Mouse (Mus musculus) spleen, adult 2 months (tissue): ENCODE data around the gene Mctp1. TPM values are rescaled to one million over a fixed set of nuclear protein-coding genes. Genes with fewer than 3 reads are reported as not detected.

Experiments used
- DNase-seq, 2 experiments: peaks; one replicate each; pipeline versions ENCODE4 v3.0.0 to v3.0.0-alpha.2; 2012 to 2021; ENCODE audit warnings: low spot score in 2 of 2, low read depth in 1 of 2
- H3K27ac ChIP-seq: fragments of 200-500 bp; 2 replicates; pipeline ENCODE4 v1.5.1; 2012; ENCODE audit warnings: low read length, inconsistent platforms; ENCODE audit not compliant: insufficient read depth
- H3K27me3 ChIP-seq: fragments of 200-500 bp; 2 replicates; pipeline ENCODE4 v1.6.1; 2012; ENCODE audit warnings: mild to moderate bottlenecking, moderate library complexity, low read length, inconsistent platforms; ENCODE audit not compliant: control insufficient read depth, insufficient read depth
- H3K36me3 ChIP-seq: fragments of 200-500 bp; 2 replicates; pipeline ENCODE4 v1.6.1; 2012; ENCODE audit warnings: mild to moderate bottlenecking, low read length, inconsistent platforms; ENCODE audit not compliant: control insufficient read depth, insufficient read depth
- H3K4me1 ChIP-seq: fragments of 200-500 bp; 2 replicates; pipeline ENCODE4 v1.6.1; 2011; ENCODE audit warnings: inconsistent platforms; ENCODE audit not compliant: control insufficient read depth, insufficient read depth, insufficient read length
- H3K4me3 ChIP-seq: fragments of 200-500 bp; 2 replicates; pipeline ENCODE4 v1.5.1; 2011; ENCODE audit warnings: mild to moderate bottlenecking, inconsistent platforms; ENCODE audit not compliant: insufficient read depth, insufficient read length; ENCODE audit errors: extremely low read depth
- CTCF ChIP-seq: fragments of 200-500 bp; IDR thresholded peaks from 2 replicates; pipeline ENCODE4 v1.5.1; 2011; ENCODE audit warnings: mild to moderate bottlenecking, inconsistent platforms; ENCODE audit not compliant: insufficient read depth, insufficient read length, insufficient replicate concordance; ENCODE audit errors: extremely low read depth
- POLR2A ChIP-seq: fragments of 200-500 bp; IDR thresholded peaks from 2 replicates; pipeline ENCODE4 v1.6.1; 2011; ENCODE audit warnings: low read depth, low read length, inconsistent platforms
- WGBS: fragments of 180-500 bp; shearing (Covaris S2); methylation state at CpG from one replicate; pipeline ENCODE4 v1.1.7; 2018; 5-methylcytosine and 5-hydroxymethylcytosine counted together
- polyA plus RNA-seq: library from polyadenylated mRNA; depleted of rRNA; stranded (reverse); fragments of >200 nt; gene quantifications from 2 replicates; pipeline ENCODE4 v1.2.3, GENCODE M21; 2012

Gene Mctp1
- polyA plus RNA-seq, 1 experiment: 0.53 TPM

DNA sequence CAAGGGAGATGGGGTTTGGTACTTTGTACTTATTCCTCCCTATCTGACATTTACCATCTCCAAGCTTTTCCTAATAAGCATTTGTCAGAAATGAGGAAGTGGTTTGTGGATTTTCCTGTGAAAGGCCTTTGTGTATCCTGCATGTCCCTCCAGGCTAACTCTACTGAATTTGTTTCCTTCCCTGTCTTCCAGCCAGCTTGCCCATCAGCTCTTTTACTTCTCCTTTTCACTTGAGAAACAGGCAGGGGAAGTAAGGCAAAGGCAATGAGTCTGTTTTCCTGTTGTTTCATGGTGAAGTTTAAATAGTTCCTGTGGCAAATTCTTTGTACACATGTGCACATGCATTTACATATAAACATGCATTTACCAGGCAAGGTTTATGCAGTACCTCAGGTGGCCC lies 11.6 kb downstream of the Mctp1 start:
- Histone ChIP-seq H3K27me3 (no peaks in the 10 kb centered on the region), H3K27ac (no peak overlapping the region), H3K36me3 (no peaks in the 10 kb centered on the region), H3K4me1 (no peaks in the 10 kb centered on the region), H3K4me3 (no peak overlapping the region)
- TF ChIP-seq CTCF: no peak
- no peak for TF ChIP-seq POLR2A
- DNase-seq: no peak

DNA sequence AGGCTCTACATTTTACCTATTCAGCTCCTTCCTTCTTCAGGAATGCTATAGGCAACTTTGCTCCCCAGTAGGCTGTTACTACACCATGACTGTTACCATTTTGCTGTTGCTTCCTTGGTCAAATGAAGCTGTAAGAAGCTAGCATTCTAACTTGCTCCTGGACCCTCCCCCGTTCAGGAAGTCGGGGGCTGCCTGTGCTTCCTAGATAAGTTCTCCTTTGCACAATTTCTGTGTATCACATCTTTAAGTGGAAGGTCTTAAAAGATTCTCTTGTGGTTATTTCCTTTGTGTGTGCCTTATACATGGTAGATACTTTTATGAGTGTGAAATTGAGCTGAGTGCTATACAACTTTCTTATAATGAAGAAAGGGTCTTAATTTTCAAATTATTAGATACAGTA lies 25.0 kb downstream of the Mctp1 start:
- Histone ChIP-seq H3K4me1 (no peaks in the 10 kb centered on the region), H3K27ac (no peak overlapping the region), H3K4me3 (no peak overlapping the region), H3K27me3 (no peaks in the 10 kb centered on the region), H3K36me3 (no peaks in the 10 kb centered on the region)
- no peak for DNase-seq
- TF ChIP-seq POLR2A (no peak), CTCF (no peak)
- WGBS: 12% methylated on average over 2 of the region's 2 CpGs

DNA sequence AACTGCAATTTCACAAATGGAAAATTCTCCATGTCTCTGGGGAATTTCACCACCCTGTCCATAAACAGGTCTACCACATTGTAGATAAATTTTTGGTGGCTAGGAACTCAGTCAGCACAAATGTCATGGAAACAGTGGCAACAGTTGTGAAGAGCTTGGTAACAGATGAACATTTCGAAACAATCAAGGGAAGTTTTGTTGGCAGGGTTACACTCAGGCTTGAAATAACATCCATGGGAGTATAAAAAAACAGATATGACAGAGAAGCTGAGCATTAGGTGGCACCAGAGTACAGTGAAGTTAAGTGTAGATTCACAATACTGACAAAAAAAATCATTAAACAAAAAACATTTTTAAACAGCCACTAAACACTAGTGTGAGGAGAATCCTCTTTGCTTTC lies 26.3 kb downstream of the Mctp1 start:
- Histone ChIP-seq H3K27ac (no peak overlapping the region), H3K4me3 (no peak overlapping the region), H3K27me3 (no peaks in the 10 kb centered on the region), H3K4me1 (no peaks in the 10 kb centered on the region), H3K36me3 (no peaks in the 10 kb centered on the region)
- DNase-seq: no peak
- 60% methylated on average over 1 of the region's 1 CpGs for WGBS
- TF ChIP-seq POLR2A: no peak

DNA sequence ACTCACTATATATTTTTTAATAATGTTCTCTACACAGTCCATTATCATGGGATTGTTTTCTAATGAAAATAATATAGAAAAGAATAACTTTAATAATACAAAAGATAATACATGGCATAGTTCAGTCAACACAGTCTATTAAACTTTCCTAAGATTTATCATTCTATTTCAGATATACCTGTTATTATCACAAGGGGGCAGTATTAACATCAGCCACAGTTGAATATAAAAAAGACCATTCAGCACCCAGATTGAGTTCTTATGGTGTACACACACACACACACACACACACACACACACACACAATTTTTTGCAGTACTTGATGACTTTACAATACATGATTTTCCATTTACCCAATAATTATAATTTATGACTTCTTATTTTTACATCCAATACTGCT lies 31.0 kb downstream of the Mctp1 start:
- no peaks in the 10 kb centered on the region for H3K27me3 ChIP-seq
- no peaks in the 10 kb centered on the region for H3K4me1 ChIP-seq
- H3K4me3 ChIP-seq: no peak overlapping the region
- TF ChIP-seq CTCF (no peak), POLR2A (no peak)
- DNase-seq: no peak
- no peak overlapping the region for H3K27ac ChIP-seq
- H3K36me3 ChIP-seq: no peaks in the 10 kb centered on the region

DNA sequence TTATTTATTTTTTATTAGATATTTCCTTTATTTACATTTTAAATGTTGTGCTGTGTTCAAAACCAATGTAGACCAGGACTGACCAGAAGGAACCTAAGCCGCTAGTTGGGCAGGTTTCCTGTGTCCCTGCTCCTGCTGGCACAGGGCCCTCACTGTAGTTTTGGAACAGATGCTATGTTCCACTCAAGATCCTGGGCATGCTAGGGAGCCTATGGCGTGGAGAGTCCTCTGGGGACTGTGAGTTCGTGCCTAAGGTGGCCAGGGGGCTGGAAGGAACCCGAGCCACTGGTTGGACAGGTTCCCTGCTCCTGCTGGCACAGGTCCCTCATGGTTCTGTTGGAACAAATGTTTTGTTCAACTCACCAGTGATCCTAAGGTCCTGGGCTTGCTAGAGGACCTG lies 35.8 kb downstream of the Mctp1 start:
- no peaks in the 10 kb centered on the region for H3K4me1 ChIP-seq
- H3K36me3 ChIP-seq: no peaks in the 10 kb centered on the region
- H3K27ac ChIP-seq: no peak overlapping the region
- no peak overlapping the region for H3K4me3 ChIP-seq
- H3K27me3 ChIP-seq: no peaks in the 10 kb centered on the region
- 82% methylated on average over 4 of the region's 4 CpGs for WGBS
- TF ChIP-seq CTCF (no peak), POLR2A (no peak)
- no peak for DNase-seq

DNA sequence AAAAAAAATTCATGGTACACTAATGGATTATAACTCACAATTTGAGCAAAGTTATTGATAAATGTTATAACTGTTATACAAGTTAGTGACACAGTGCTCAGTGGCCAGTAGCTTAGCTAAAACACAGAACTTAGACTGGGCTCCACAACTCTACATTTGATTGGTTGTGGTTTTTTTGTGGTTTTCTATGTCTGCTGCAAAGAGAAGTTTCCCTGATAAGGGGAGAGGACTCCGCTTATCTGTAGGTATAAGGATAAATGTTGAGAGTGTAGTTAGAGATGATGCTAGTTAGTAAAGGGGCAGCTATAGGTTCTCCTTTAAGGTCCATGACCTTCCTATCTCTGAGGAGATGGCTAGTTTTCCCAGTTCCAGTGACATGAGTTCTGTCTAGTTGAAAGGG lies 36.7 kb downstream of the Mctp1 start:
- H3K36me3 ChIP-seq: no peaks in the 10 kb centered on the region
- H3K4me3 ChIP-seq: no peak overlapping the region
- TF ChIP-seq POLR2A (no peak), CTCF (no peak)
- H3K4me1 ChIP-seq: no peaks in the 10 kb centered on the region
- H3K27me3 ChIP-seq: no peaks in the 10 kb centered on the region
- no peak for DNase-seq
- no peak overlapping the region for H3K27ac ChIP-seq
- 65% methylated on average over 1 of the region's 1 CpGs for WGBS

DNA sequence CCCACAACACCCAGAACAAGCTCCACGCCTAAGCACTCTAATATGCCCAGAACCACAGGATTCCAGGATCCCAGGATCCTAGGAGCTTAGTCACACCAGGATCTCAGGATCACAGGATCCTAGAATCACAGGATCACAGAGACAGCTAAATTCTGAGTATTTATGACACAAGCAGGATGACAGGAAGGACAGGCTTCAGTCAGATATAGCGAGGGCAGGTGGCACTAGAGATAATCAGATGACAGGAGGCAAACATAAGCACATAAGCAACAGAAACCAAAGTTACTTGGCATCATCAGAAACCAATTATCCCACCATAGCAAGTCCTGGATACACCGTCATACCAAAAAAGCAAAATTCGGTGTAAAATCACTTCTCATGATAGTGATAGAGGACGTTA lies 37.8 kb downstream of the Mctp1 start:
- no peaks in the 10 kb centered on the region for H3K4me1 ChIP-seq
- TF ChIP-seq POLR2A (no peak), CTCF (no peak)
- H3K36me3 ChIP-seq: no peaks in the 10 kb centered on the region

DNA sequence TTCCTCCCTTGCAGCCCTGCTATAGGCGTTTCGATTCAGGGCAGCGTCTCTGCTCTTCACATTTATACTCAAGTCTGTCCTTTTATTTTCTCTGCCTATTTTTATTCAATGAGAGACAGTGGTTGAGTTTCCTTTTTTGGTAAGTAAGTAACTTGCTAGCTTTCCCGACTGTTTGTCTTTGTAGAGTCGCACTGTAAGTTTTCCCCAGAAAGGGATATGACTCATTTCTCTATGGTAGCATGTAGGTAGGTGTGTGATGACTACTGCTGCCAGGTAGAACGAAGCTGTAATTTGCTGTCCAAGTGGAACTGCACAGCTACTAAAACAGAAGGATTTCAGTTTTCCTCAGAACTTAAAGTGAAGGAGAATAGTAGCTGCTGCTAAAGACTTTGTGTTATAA lies 45.1 kb downstream of the Mctp1 start:
- H3K27me3 ChIP-seq: no peaks in the 10 kb centered on the region
- H3K4me1 ChIP-seq: no peaks in the 10 kb centered on the region
- no peaks in the 10 kb centered on the region for H3K36me3 ChIP-seq
- DNase-seq: no peak
- 74% methylated on average over 6 of the region's 6 CpGs for WGBS
- H3K27ac ChIP-seq: no peak overlapping the region
- no peak for TF ChIP-seq POLR2A
- no peak overlapping the region for H3K4me3 ChIP-seq

More for the DNA sequence above, 37.8 kb downstream of the Mctp1 start:
- WGBS: 88% methylated on average over 5 of the region's 5 CpGs
- DNase-seq: no peak
- Histone ChIP-seq H3K4me3 (no peak overlapping the region), H3K27ac (no peak overlapping the region), H3K27me3 (no peaks in the 10 kb centered on the region)
